Mouse (Mus musculus): Measurements from ENCODE around the gene Atad1. TPM values are rescaled to one million over a fixed set of nuclear protein-coding genes. Genes with fewer than 3 reads are reported as not detected.
A peak's percentile ranks its signal among the peaks of the same experiment; 100 is the strongest.
"Not testable (repeated sequence)": the region's sequence is repeated elsewhere in the genome, so short reads cannot be mapped to it uniquely, and the experiment has no call there.

The Atad1 gene
- polyA plus RNA-seq, 1 experiment from 2014 or later = 41.2 TPM

DNA sequence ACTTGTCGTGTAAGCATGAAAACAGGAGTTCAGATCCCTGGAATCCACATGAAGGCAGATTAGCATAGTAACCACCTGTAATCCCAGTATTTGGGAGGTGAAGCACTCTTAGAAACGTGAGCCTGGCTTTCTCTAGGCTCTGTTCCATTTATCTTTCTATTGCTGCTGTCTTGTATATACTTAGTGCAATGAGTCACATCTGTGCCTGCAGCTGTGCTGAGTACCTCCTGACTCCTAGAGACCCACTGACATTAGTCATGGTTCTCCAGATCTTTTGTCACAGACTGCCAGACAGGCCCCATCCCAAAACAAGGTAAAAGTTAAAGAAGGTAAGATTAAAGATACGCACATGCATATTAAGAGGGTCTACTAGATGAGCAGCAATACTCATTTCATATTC lies 37.4 kb downstream of the Atad1 start:
- DNase-seq (ENCODE audit: low spot score) (no peak), ATAC-seq (no peak)
- Histone ChIP-seq H3K4me3 (ENCODE audit: low read depth, low read length) (no peak overlapping the region), H3K9ac (replicated peaks; ENCODE audit: low read depth) (no peak overlapping the region), H3K27ac (ENCODE audit: low read length) (no peak overlapping the region), H3K36me3 (ENCODE audit: insufficient read depth, low read length) (no peaks in the 10 kb centered on the region; the same call in none of the 2 replicates), H3K27me3 (replicated peaks; ENCODE audit: insufficient read depth, low read length) (no peaks in the 10 kb centered on the region), H3K4me2 (replicated peaks; ENCODE audit: low read depth, low read length) (no peak overlapping the region), H3K9me3 (ENCODE audit: low read length) (no peaks in the 10 kb centered on the region), H3K4me1 (ENCODE audit: insufficient read depth, low read depth, low read length) (no peaks in the 10 kb centered on the region)
- WGBS = 78% methylated on average over 3 of the region's 3 CpGs
- TF ChIP-seq EP300 (IDR thresholded peaks at IDR 0.05) (no peak), CTCF (IDR thresholded peaks at IDR 0.05) (no peak)

DNA sequence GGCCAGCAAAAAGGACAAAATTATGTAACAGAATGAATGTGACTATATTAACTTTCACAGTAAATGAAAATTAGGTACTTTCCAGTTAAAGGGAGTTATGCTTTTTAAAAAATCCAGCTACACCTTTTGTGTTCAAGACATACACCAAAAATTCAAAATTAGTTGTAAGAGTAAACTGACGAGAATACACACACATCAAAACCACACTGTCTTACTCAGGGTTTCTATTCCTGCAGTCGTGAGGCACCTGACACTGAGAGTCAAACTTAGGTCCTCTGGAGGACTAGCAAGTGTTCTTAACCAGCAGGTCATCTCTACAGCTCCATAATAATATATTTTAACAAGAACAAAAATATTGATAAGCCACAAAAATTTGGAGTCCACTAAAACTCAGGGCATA lies 42.9 kb downstream of the Atad1 start:
- Histone ChIP-seq H3K27ac (ENCODE audit: low read length) (no peak overlapping the region), H3K4me1 (ENCODE audit: insufficient read depth, low read depth, low read length) (no peaks in the 10 kb centered on the region), H3K4me2 (replicated peaks; ENCODE audit: low read depth, low read length) (no peak overlapping the region), H3K27me3 (replicated peaks; ENCODE audit: insufficient read depth, low read length) (no peaks in the 10 kb centered on the region), H3K9me3 (ENCODE audit: low read length) (no peaks in the 10 kb centered on the region), H3K4me3 (ENCODE audit: low read depth, low read length) (no peak overlapping the region), H3K9ac (replicated peaks; ENCODE audit: low read depth) (no peak overlapping the region), H3K36me3 (ENCODE audit: insufficient read depth, low read length) (peaks cover 13% of the 10 kb centered on the region; the same call in 1 of the 2 replicates)
- DNase-seq (ENCODE audit: low spot score) (no peak), ATAC-seq (no peak)
- 86% methylated on average over 2 of the region's 2 CpGs for WGBS
- TF ChIP-seq EP300 (IDR thresholded peaks at IDR 0.05) (no peak), CTCF (IDR thresholded peaks at IDR 0.05) (no peak)

DNA sequence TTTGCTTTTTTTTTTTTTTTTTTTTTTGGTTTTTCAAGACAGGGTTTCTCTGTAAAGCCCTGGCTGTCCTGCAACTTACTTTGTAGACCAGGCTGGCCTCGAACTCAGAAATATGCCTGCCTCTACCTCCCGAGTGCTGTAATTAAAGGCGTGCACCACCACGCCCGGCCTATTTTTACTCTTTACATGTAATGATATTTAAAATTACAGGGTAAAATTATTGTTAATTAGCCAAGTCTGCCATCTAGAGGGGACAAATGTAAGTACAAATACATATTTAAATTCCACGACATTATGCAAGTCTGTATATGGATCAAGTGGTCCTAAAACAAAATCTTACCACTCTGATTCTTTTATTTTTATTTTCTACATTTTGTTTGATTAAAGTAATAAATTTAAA lies 49.9 kb downstream of the Atad1 start:
- DNase-seq (ENCODE audit: low spot score) = peak; percentile 82
- Histone ChIP-seq H3K9ac (replicated peaks; ENCODE audit: low read depth) (no peak overlapping the region), H3K4me3 (ENCODE audit: low read depth, low read length) (no peak overlapping the region), H3K9me3 (ENCODE audit: low read length) (no peaks in the 10 kb centered on the region), H3K4me1 (ENCODE audit: insufficient read depth, low read depth, low read length) (no peaks in the 10 kb centered on the region), H3K27me3 (replicated peaks; ENCODE audit: insufficient read depth, low read length) (no peaks in the 10 kb centered on the region), H3K27ac (ENCODE audit: low read length) (no peak overlapping the region), H3K36me3 (ENCODE audit: insufficient read depth, low read length) (peaks cover 9% of the 10 kb centered on the region; the same call in 1 of the 2 replicates), H3K4me2 (replicated peaks; ENCODE audit: low read depth, low read length) (no peak overlapping the region)
- TF ChIP-seq EP300 (IDR thresholded peaks at IDR 0.05) (no peak), CTCF (IDR thresholded peaks at IDR 0.05) (peak; percentile 57)
- WGBS = 52% methylated on average over 6 of the region's 6 CpGs
- no peak for ATAC-seq

DNA sequence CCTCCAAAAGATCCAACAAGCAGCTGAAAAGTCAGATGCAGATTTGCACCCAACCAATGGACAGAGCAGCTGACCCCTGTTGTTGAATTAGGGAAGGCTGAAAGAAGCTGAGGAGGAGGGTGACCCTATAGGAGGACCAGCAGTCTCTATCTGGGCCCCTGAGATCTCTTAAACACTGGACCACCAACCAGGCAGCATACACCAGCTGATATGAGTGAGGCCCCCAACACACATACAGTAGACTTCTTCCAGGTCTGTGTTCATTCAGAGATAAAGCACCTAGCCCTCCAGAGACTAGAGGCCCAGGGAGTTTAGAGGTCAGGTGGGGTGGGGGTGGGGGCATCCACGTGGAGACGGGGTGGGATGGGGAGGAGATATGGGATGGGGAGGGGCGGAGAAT lies 51.4 kb downstream of the Atad1 start:
- H3K9me3 ChIP-seq (ENCODE audit: low read length); H3K27ac ChIP-seq (ENCODE audit: low read length); H3K4me2 ChIP-seq (replicated peaks; ENCODE audit: low read depth, low read length); H3K4me3 ChIP-seq (ENCODE audit: low read depth, low read length); ATAC-seq; H3K4me1 ChIP-seq (ENCODE audit: insufficient read depth, low read depth, low read length); DNase-seq (ENCODE audit: low spot score); H3K9ac ChIP-seq (replicated peaks; ENCODE audit: low read depth); H3K36me3 ChIP-seq (ENCODE audit: insufficient read depth, low read length); H3K27me3 ChIP-seq (replicated peaks; ENCODE audit: insufficient read depth, low read length): not testable (repeated sequence)
- WGBS = 75% methylated on average over 3 of the region's 3 CpGs

DNA sequence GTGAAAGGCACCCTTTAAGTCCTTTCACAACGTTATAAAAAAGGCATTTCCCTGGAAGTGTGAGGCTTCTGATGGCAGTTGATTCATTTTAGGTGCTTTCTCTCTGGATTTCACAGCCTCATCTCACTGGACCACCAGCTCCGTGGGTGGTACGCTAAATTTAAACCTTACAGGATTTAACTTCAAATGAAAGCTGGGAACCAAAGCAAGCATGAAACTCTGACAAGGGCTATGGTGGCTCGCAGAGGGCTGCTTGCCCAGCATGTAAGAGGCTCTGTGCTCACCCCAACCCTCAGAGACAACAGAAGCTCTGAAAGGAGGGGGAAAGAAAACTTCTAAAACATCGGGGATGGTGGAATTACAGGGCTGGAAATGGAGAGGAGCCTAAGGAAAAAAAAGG lies 51.9 kb downstream of the Atad1 start:
- H3K27me3 ChIP-seq (replicated peaks; ENCODE audit: insufficient read depth, low read length) = no peaks in the 10 kb centered on the region
- H3K9ac ChIP-seq (replicated peaks; ENCODE audit: low read depth) = no peak overlapping the region
- H3K9me3 ChIP-seq (ENCODE audit: low read length) = no peaks in the 10 kb centered on the region
- no peak overlapping the region for H3K4me2 ChIP-seq (replicated peaks; ENCODE audit: low read depth, low read length)
- H3K4me1 ChIP-seq (ENCODE audit: insufficient read depth, low read depth, low read length) = no peaks in the 10 kb centered on the region
- H3K27ac ChIP-seq (ENCODE audit: low read length) = no peak overlapping the region
- ATAC-seq (no peak), DNase-seq (ENCODE audit: low spot score) (no peak)
- peaks cover 4% of the 10 kb centered on the region; the same call in 1 of the 2 replicates for H3K36me3 ChIP-seq (ENCODE audit: insufficient read depth, low read length)
- 87% methylated on average over 5 of the region's 5 CpGs for WGBS
- no peak overlapping the region for H3K4me3 ChIP-seq (ENCODE audit: low read depth, low read length)
- no peak for TF ChIP-seq CTCF (IDR thresholded peaks at IDR 0.05)
- TF ChIP-seq EP300 (IDR thresholded peaks at IDR 0.05) = no peak

DNA sequence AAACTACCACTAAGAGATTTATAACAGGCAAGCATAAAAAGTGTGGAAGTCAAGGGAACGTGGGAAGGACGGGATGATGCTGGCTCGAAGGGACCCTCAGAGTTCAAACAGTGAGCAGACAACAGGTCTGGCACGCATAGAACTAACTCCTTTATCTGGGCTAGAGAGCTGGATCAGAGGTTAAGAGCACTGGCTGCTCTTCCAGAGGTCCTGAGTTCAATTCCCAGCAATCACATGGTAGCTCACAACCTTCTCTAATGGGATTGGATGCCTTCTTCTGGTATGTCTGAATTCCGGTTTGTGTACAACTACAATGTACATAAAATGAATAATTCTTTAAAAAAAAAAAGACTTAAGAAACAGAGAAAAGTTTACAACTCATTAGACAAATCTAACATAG lies 56.5 kb downstream of the Atad1 start:
- Histone ChIP-seq H3K27ac (ENCODE audit: low read length) (no peak overlapping the region), H3K9ac (replicated peaks; ENCODE audit: low read depth) (no peak overlapping the region), H3K4me3 (ENCODE audit: low read depth, low read length) (no peak overlapping the region), H3K27me3 (replicated peaks; ENCODE audit: insufficient read depth, low read length) (no peaks in the 10 kb centered on the region), H3K9me3 (ENCODE audit: low read length) (no peaks in the 10 kb centered on the region), H3K4me1 (ENCODE audit: insufficient read depth, low read depth, low read length) (no peaks in the 10 kb centered on the region), H3K4me2 (replicated peaks; ENCODE audit: low read depth, low read length) (no peak overlapping the region), H3K36me3 (ENCODE audit: insufficient read depth, low read length) (no peaks in the 10 kb centered on the region)
- TF ChIP-seq CTCF (IDR thresholded peaks at IDR 0.05) (no peak), EP300 (IDR thresholded peaks at IDR 0.05) (no peak)
- ATAC-seq (no peak), DNase-seq (ENCODE audit: low spot score) (no peak)
- WGBS = 89% methylated on average over 5 of the region's 5 CpGs

DNA sequence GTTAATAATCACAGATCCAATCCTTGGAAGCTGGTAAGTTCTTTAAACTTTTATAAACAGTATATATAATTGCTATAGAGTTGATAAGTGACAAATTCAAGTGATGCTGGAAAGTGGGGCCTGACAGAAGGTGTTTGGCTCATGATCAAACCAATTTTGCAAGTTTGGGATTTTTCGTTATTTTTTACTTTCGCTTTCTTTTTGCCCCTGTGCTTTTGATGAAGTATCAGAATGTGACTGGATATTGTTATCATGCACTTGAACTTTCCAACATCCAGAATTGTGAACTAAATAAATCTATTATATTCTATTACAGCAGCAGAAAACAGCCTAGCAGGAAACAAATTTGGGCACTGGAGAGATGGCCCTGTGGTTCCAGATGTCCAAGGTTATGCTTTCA lies 58.7 kb downstream of the Atad1 start:
- WGBS = 61% methylated on average over 2 of the region's 2 CpGs
- DNase-seq (ENCODE audit: low spot score) (no peak), ATAC-seq (no peak)
- Histone ChIP-seq H3K27ac (ENCODE audit: low read length) (no peak overlapping the region), H3K36me3 (ENCODE audit: insufficient read depth, low read length) (no peaks in the 10 kb centered on the region), H3K9ac (replicated peaks; ENCODE audit: low read depth) (no peak overlapping the region), H3K9me3 (ENCODE audit: low read length) (no peaks in the 10 kb centered on the region), H3K27me3 (replicated peaks; ENCODE audit: insufficient read depth, low read length) (no peaks in the 10 kb centered on the region), H3K4me3 (ENCODE audit: low read depth, low read length) (no peak overlapping the region), H3K4me1 (ENCODE audit: insufficient read depth, low read depth, low read length) (no peaks in the 10 kb centered on the region), H3K4me2 (replicated peaks; ENCODE audit: low read depth, low read length) (0 out of 2 replicates have a peak overlapping the region, but pooled peaks have one; percentile 17)
- TF ChIP-seq EP300 (IDR thresholded peaks at IDR 0.05) = no peak
- no peak for TF ChIP-seq CTCF (IDR thresholded peaks at IDR 0.05)

All from lung, postnatal 0 days (tissue).